Mouse (Mus musculus) G1E (cell line): ENCODE results near the gene Slc30a4.

Experiments
- CTCF ChIP-seq: IDR thresholded peaks from 2 replicates; pipeline ENCODE4 v1.5.1; 2012; ENCODE audit warnings: low read depth, low read length, inconsistent platforms, mixed read lengths
- GATA1 ChIP-seq: IDR thresholded peaks from 2 replicates; pipeline ENCODE4 v1.6.1; 2012; ENCODE audit warnings: borderline replicate concordance, low read length, inconsistent platforms, mixed read lengths
- POLR2AphosphoS5 ChIP-seq: IDR thresholded peaks from 2 replicates; pipeline ENCODE4 v1.6.1; 2012; ENCODE audit warnings: low read depth, low read length, inconsistent platforms; ENCODE audit not compliant: insufficient replicate concordance
- TAL1 ChIP-seq: conservative IDR thresholded peaks from 2 replicates; pipeline ENCODE4 v1.6.1; 2012; ENCODE audit warnings: low read depth, low read length, inconsistent platforms, mixed read lengths

- TF ChIP-seq CTCF (no peak), GATA1 (no peak), POLR2AphosphoS5 (no peak), TAL1 (no peak)
Observed at GRCm38 (mm10) chr2:122697526-122697925, 4.9 kb downstream of the Slc30a4 start.
